Mouse (Mus musculus) liver, postnatal 0 days (tissue): Measurements from ENCODE around the gene Macrod1.

Experiments used
- CTCF ChIP-seq: sonication (generic); IDR thresholded peaks from 2 replicates; pipeline ENCODE4 v1.5.1; 2016; ENCODE audit warnings: antibody characterized with exemption, low read depth
- EP300 ChIP-seq: IDR thresholded peaks from 2 replicates; pipeline ENCODE4 v1.6.1; 2016; ENCODE audit warnings: antibody characterized with exemption, low read depth, mild to moderate bottlenecking

GRCm38 (mm10) chr19:7092756-7093155, 36.1 kb downstream of the Macrod1 start:
- TF ChIP-seq CTCF (no peak), EP300 (no peak)
